Mouse (Mus musculus) heart, postnatal 0 days (tissue): Measurements from ENCODE around the gene Gab2.

Source experiments
- CTCF ChIP-seq: IDR thresholded peaks from 2 replicates; pipeline ENCODE4 v1.5.1; 2016; ENCODE audit warnings: antibody characterized with exemption, control low read depth, low read depth
- EP300 ChIP-seq: IDR thresholded peaks from 2 replicates; pipeline ENCODE4 v1.6.1; 2016; ENCODE audit warnings: antibody characterized with exemption, low read depth

GRCm38 (mm10) chr7:97333113-97333898 lies 251.9 kb downstream of the Gab2 start:
- TF ChIP-seq CTCF (no peak), EP300 (no peak)
